Mouse (Mus musculus): Measurements from ENCODE around the gene Mybbp1a. TPM values are rescaled to one million over a fixed set of nuclear protein-coding genes. Genes with fewer than 3 reads are reported as not detected.

Gene Mybbp1a
- polyA plus RNA-seq, 1 experiment: 32.8 TPM

- Histone ChIP-seq H3K4me1 (ENCODE audit: control insufficient read depth, insufficient read depth, low read length) (0 out of 2 replicates have a peak, but pooled peaks cover 2% of the 10 kb centered on the region), H3K4me3 (replicated peaks; ENCODE audit: extremely low read depth, low read depth, low read length) (no peak overlapping the region)
- WGBS: 63% methylated on average over 15 of the region's 15 CpGs
- DNase-seq: no peak
- TF ChIP-seq POLR2A (IDR thresholded peaks at IDR 0.05; ENCODE audit: borderline replicate concordance, extremely low read depth, low read depth, low read length): no peak
- TF ChIP-seq CTCF (IDR thresholded peaks at IDR 0.05; ENCODE audit: insufficient read depth, low read length): no peak
These were observed 50.2 kb downstream of the Mybbp1a start for GRCm38 (mm10) chr11:72491130-72491960.

DNA sequence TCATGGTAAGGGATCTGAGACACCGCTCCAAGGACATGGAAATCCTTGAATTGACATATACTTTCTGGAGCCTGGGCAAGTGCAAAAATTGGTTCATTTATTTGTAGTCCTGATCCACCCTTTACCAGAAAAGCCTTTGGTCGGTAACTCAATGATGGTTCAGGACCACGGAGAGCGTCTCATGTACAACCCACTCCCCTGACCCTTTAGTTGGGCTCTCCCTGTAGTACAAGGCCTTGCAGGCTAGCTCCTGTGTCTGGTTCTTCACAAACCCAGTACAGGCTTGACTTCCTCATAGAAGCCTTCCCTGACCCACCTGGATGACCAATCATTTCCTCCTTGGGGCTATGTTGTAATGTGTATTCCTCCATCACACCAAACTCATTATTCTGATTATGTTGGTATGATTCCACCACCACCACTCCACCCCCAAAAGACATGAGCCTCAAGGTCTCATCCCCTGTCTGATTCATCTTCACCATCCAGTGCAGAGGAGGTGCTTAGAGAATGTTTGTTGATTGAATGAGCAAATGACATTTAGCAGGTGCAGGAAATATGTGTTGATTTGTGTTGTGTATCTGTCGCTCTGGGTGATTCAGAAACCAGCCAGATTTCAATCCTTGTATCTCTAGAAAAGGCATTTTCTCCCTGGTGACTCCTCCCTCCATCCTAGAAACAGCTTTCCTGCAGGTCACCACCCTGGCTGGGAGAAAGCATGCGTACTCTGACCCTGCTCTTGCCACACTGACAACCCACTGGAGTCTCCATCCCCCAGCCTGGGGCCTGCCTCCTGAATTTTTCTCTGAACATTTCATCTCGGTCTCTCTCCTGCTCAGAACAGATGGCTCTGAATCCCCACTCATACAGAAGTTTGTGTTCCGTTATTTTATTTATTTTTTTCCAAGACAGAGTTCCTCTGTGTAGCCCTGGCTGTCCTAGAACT, 53.2 kb downstream of the Mybbp1a start:
- no peak overlapping the region for H3K4me3 ChIP-seq (replicated peaks; ENCODE audit: extremely low read depth, low read depth, low read length)
- WGBS: 63% methylated on average over 8 of the region's 8 CpGs
- H3K4me1 ChIP-seq (ENCODE audit: control insufficient read depth, insufficient read depth, low read length): no peaks in the 10 kb centered on the region
- no peak for TF ChIP-seq CTCF (IDR thresholded peaks at IDR 0.05; ENCODE audit: insufficient read depth, low read length)
- no peak for TF ChIP-seq POLR2A (IDR thresholded peaks at IDR 0.05; ENCODE audit: borderline replicate concordance, extremely low read depth, low read depth, low read length)
- DNase-seq: no peak

- 58% methylated on average over 3 of the region's 3 CpGs for WGBS
- TF ChIP-seq POLR2A (IDR thresholded peaks at IDR 0.05; ENCODE audit: borderline replicate concordance, extremely low read depth, low read depth, low read length) (no peak), CTCF (IDR thresholded peaks at IDR 0.05; ENCODE audit: insufficient read depth, low read length) (no peak)
- DNase-seq: no peak
- Histone ChIP-seq H3K4me1 (ENCODE audit: control insufficient read depth, insufficient read depth, low read length) (no peaks in the 10 kb centered on the region), H3K4me3 (replicated peaks; ENCODE audit: extremely low read depth, low read depth, low read length) (no peak overlapping the region)
These were observed 54.9 kb downstream of the Mybbp1a start for GRCm38 (mm10) chr11:72496066-72496465.

GRCm38 (mm10) chr11:72496775-72497174, 55.6 kb downstream of the Mybbp1a start:
- H3K4me1 ChIP-seq (ENCODE audit: control insufficient read depth, insufficient read depth, low read length): no peaks in the 10 kb centered on the region
- 89% methylated on average over 1 of the region's 1 CpGs for WGBS

GRCm38 (mm10) chr11:72497367-72497766, 56.2 kb downstream of the Mybbp1a start:
- 57% methylated on average over 4 of the region's 4 CpGs for WGBS
- Histone ChIP-seq H3K4me3 (replicated peaks; ENCODE audit: extremely low read depth, low read depth, low read length) (no peak overlapping the region), H3K4me1 (ENCODE audit: control insufficient read depth, insufficient read depth, low read length) (no peaks in the 10 kb centered on the region)
- DNase-seq: no peak
- TF ChIP-seq POLR2A (IDR thresholded peaks at IDR 0.05; ENCODE audit: borderline replicate concordance, extremely low read depth, low read depth, low read length) (no peak), CTCF (IDR thresholded peaks at IDR 0.05; ENCODE audit: insufficient read depth, low read length) (no peak)

More at GRCm38 (mm10) chr11:72496775-72497174, 55.6 kb downstream of the Mybbp1a start:
- H3K4me3 ChIP-seq (replicated peaks; ENCODE audit: extremely low read depth, low read depth, low read length): no peak overlapping the region
- no peak for DNase-seq
- TF ChIP-seq CTCF (IDR thresholded peaks at IDR 0.05; ENCODE audit: insufficient read depth, low read length): no peak

- Histone ChIP-seq H3K4me1 (ENCODE audit: control insufficient read depth, insufficient read depth, low read length) (no peaks in the 10 kb centered on the region), H3K4me3 (replicated peaks; ENCODE audit: extremely low read depth, low read depth, low read length) (no peak overlapping the region)
- WGBS: 93% methylated on average over 4 of the region's 4 CpGs
- DNase-seq: no peak
- no peak for TF ChIP-seq CTCF (IDR thresholded peaks at IDR 0.05; ENCODE audit: insufficient read depth, low read length)
- no peak for TF ChIP-seq POLR2A (IDR thresholded peaks at IDR 0.05; ENCODE audit: borderline replicate concordance, extremely low read depth, low read depth, low read length)
These were observed 59.0 kb downstream of the Mybbp1a start for GRCm38 (mm10) chr11:72500139-72500538.

Other genes starting within 250 kb of the Mybbp1a start
- gene Gm43951, start 234.5 kb upstream of the Mybbp1a start, polyA plus RNA-seq (2012; rRNA removed): 0.20 and 0.32 TPM in 2 replicates
- 4.1 and 5.1 TPM in 2 replicates for gene 4933427D14Rik, start 233.9 kb upstream of the Mybbp1a start, polyA plus RNA-seq (2012; rRNA removed)
- 36.0 and 53.8 TPM in 2 replicates for gene Txndc17, start 233.8 kb upstream of the Mybbp1a start, polyA plus RNA-seq (2012; rRNA removed)
- gene Med31, start 225.8 kb upstream of the Mybbp1a start, polyA plus RNA-seq (2012; rRNA removed): 7.5 and 9.5 TPM in 2 replicates
- gene Slc13a5, start 174.1 kb upstream of the Mybbp1a start, polyA plus RNA-seq (2012; rRNA removed): not detected in 2 replicates
- gene Xaf1, start 139.7 kb upstream of the Mybbp1a start, polyA plus RNA-seq (2012; rRNA removed): 28.2 and 55.3 TPM in 2 replicates
- 0.12 and 0.31 TPM in 2 replicates for gene Fbxo39, start 126.9 kb upstream of the Mybbp1a start, polyA plus RNA-seq (2012; rRNA removed)
- gene Tekt1, start 78.9 kb upstream of the Mybbp1a start, polyA plus RNA-seq (2012; rRNA removed): 4.8 and 8.3 TPM in 2 replicates
- 32.1 and 34.5 TPM in 2 replicates for gene Smtnl2, start 29.6 kb upstream of the Mybbp1a start, polyA plus RNA-seq (2012; rRNA removed)
- 2.9 and 7.0 TPM in 2 replicates for gene Ggt6, start 5.8 kb upstream of the Mybbp1a start, polyA plus RNA-seq (2012; rRNA removed)
- 103 and 126 TPM in 2 replicates for gene Spns2, start 48.5 kb downstream of the Mybbp1a start, polyA plus RNA-seq (2012; rRNA removed)
- gene Spns3, start 109.2 kb downstream of the Mybbp1a start, polyA plus RNA-seq (2012; rRNA removed): 1.1 and 1.4 TPM in 2 replicates
- gene Ube2g1, start 165.9 kb downstream of the Mybbp1a start, polyA plus RNA-seq (2012; rRNA removed): 8.1 and 9.0 TPM in 2 replicates
- gene Ankfy1, start 248.7 kb downstream of the Mybbp1a start, polyA plus RNA-seq (2012; rRNA removed): 22.9 and 33.4 TPM in 2 replicates

All from lung, adult 2 months (tissue).